Mouse (Mus musculus) v-Abl transformed pro-B cells (cell line): ENCODE data around the gene Inha.

Experiments
- in situ Hi-C, 2 experiments: fragments of 400-800 bp; cut with MboI; formaldehyde crosslinking; loops; one replicate each; pipeline ENCODE4 v1.15.1; 2025; ENCODE audit not compliant: unreplicated experiment in 2 of 2

Inha gene

GRCm38 (mm10) chr1:75507006-75507405 lies at the start of gene Inha:
Inha (plus strand) TSS chr1:75507077.
- in situ Hi-C loops, result no loop called here

- in situ Hi-C loops, result no loop called here
Observed at GRCm38 (mm10) chr1:75457710-75458024, 49.2 kb upstream of the Inha start.

- in situ Hi-C loops, result no loop called here
Observed at GRCm38 (mm10) chr1:75458025-75458788, 48.7 kb upstream of the Inha start.

GRCm38 (mm10) chr1:75458789-75459684 lies 47.8 kb upstream of the Inha start:
- in situ Hi-C loops, result no loop called here

- in situ Hi-C loops, result loop anchor here (5.0 to 10.0 kb wide), 2 partner anchors 58 to 205 kb away; no protein-coding TSS in a partner anchor
Observed at GRCm38 (mm10) chr1:75460297-75460696, 46.6 kb upstream of the Inha start.

- in situ Hi-C loops, result loop anchor here (5.0 to 10.0 kb wide), 2 partner anchors 60 to 208 kb away; no protein-coding TSS in a partner anchor
Observed at GRCm38 (mm10) chr1:75462636-75463035, 44.2 kb upstream of the Inha start.

GRCm38 (mm10) chr1:75463652-75464204 lies 43.1 kb upstream of the Inha start:
- in situ Hi-C loops, result loop anchor here (5.0 to 10.0 kb wide), 2 partner anchors 61 to 209 kb away; no protein-coding TSS in a partner anchor

GRCm38 (mm10) chr1:75467215-75467927 lies 39.5 kb upstream of the Inha start:
- in situ Hi-C loops, result loop anchor here (5.0 to 10.0 kb wide), 2 partner anchors 125 to 213 kb away; no protein-coding TSS in a partner anchor

GRCm38 (mm10) chr1:75469287-75469825 lies 37.5 kb upstream of the Inha start:
- in situ Hi-C loops, result loop anchor here (5.0 to 10.0 kb wide), 2 partner anchors 127 to 215 kb away; no protein-coding TSS in a partner anchor

- in situ Hi-C loops, result loop anchor here (5.0 kb wide), 4 partner anchors 46 to 121 kb away; partner anchors contain the start of gene Stk11ip (in 1 of the 2)
Observed at GRCm38 (mm10) chr1:75476441-75476840, 30.4 kb upstream of the Inha start.

- in situ Hi-C loops, result loop anchor here (5.0 kb wide), 4 partner anchors 45 to 120 kb away; partner anchors contain the start of gene Stk11ip (in 1 of the 2)
Observed at GRCm38 (mm10) chr1:75477264-75477965, 29.5 kb upstream of the Inha start.

- in situ Hi-C loops, result loop anchor here (5.0 kb wide), 4 partner anchors 44 to 119 kb away; partner anchors contain the start of gene Stk11ip (in 1 of the 2)
Observed at GRCm38 (mm10) chr1:75477966-75478290, 28.9 kb upstream of the Inha start.

- in situ Hi-C loops, result loop anchor here (5.0 kb wide), 4 partner anchors 44 to 119 kb away; partner anchors contain the start of gene Stk11ip (in 1 of the 2)
Observed at GRCm38 (mm10) chr1:75478497-75478896, 28.4 kb upstream of the Inha start.

- in situ Hi-C loops, result loop anchor here (5.0 kb wide), 4 partner anchors 43 to 118 kb away; partner anchors contain the start of gene Stk11ip (in 1 of the 2)
Observed at GRCm38 (mm10) chr1:75478916-75479634, 27.8 kb upstream of the Inha start, which contains the start of the genes Chpf and Tmem198. Chpf (minus strand) TSS chr1:75479307. Tmem198 (plus strand) TSS chr1:75479532.

GRCm38 (mm10) chr1:75479635-75479989 lies 27.3 kb upstream of the Inha start:
- in situ Hi-C loops, result loop anchor here (5.0 kb wide), 4 partner anchors 43 to 118 kb away; partner anchors contain the start of gene Stk11ip (in 1 of the 2)

- in situ Hi-C loops, result loop anchor here in 1 of 2 experiments (5.0 kb wide), 1 partner anchor 37 kb away; no protein-coding TSS in a partner anchor
Observed at GRCm38 (mm10) chr1:75480036-75480435, 26.8 kb upstream of the Inha start.

GRCm38 (mm10) chr1:75480735-75481134 lies 26.1 kb upstream of the Inha start:
- in situ Hi-C loops, result loop anchor here in 1 of 2 experiments (5.0 kb wide), 1 partner anchor 37 kb away; no protein-coding TSS in a partner anchor

- in situ Hi-C loops, result no loop called here
Observed at GRCm38 (mm10) chr1:75486561-75486960, 20.3 kb upstream of the Inha start.
